ENCODE assay signal across 24 mouse cellular contexts in the genomic region with DNA sequence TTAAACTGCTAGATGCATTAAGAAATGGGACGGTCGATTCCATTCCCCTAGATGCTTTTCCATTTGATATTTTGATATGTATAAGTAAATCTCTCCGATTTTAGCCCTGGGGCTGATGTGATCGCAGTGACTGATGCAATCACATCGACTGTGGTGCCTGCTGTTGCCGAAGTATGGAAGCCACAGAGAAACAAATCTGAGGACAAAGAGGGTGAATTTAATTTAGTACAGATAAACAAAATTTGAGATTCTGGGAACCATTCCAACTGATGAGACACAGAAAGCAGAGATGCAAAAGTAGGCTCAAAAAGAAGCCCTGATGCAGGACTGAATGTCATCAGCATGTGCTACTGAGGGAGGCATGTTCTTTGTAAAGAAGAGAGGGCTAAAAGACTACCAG. TPM values are rescaled to one million over a fixed set of nuclear protein-coding genes. Genes with fewer than 3 reads are reported as not detected.
A peak's percentile ranks its signal among the peaks of the same experiment; 100 is the strongest.
DNase-seq lines count a peak whose midpoint lies in the region; ATAC-seq and TF ChIP-seq lines count a peak whose summit lies in the region.
"Had no signal": no experiment of that assay in that cellular context is flagged by ENCODE, and none has a peak within 500 bp of the region (broad histone marks: within the 10 kb centered on the region; RNA-seq: fewer than 3 reads in every experiment).

No protein-coding gene starts in this region.

- TF ChIP-seq POLR2A in liver, adult 2 months (IDR thresholded peaks at IDR 0.05; ENCODE audit: extremely low read depth, insufficient read depth, low read length), result no peak

- no peak for ATAC-seq in heart, embryonic 12.5 days (ENCODE audit: insufficient number of reproducible peaks, low FRiP score)
- ATAC-seq in liver, postnatal 0 days, result no peak
- ATAC-seq: activated CD4-positive, CD25-positive, alpha-beta regulatory T cell, adult 4 months; forebrain, embryonic 13.5 days had no signal

- 84% methylated on average over 6 of the region's 6 CpGs for WGBS in heart, embryonic 12.5 days
- WGBS in liver, adult 2 months, result 85% methylated on average over 6 of the region's 6 CpGs
- WGBS in liver, postnatal 0 days (ENCODE audit: insufficient replicate concordance), result 72% methylated on average over 6 of the region's 6 CpGs

- no peaks in the 10 kb centered on the region for H3K27me3 ChIP-seq in heart, embryonic 12.5 days (replicated peaks)
- no peaks in the 10 kb centered on the region for H3K27me3 ChIP-seq in liver, adult 2 months (ENCODE audit: control insufficient read depth, insufficient read depth, low read length)
- H3K27me3 ChIP-seq in liver, postnatal 0 days (ENCODE audit: insufficient read depth, low read length), result no peaks in the 10 kb centered on the region
- H3K27me3 ChIP-seq: embryonic facial prominence, embryonic 13.5 days; forebrain, embryonic 13.5 days; hindbrain, embryonic 12.5 days had no signal

- TF ChIP-seq EP300 in liver, postnatal 0 days (IDR thresholded peaks at IDR 0.05; ENCODE audit: low read depth), result no peak

- no peak overlapping the region for H3K9ac ChIP-seq in heart, embryonic 12.5 days
- no peak overlapping the region for H3K9ac ChIP-seq in liver, adult 2 months (ENCODE audit: low read depth, low read length)
- H3K9ac ChIP-seq in liver, postnatal 0 days (replicated peaks), result no peak overlapping the region
- H3K9ac ChIP-seq: embryonic facial prominence, embryonic 13.5 days; forebrain, embryonic 13.5 days; hindbrain, embryonic 12.5 days had no signal

- no peak overlapping the region for H3K27ac ChIP-seq in heart, embryonic 12.5 days (ENCODE audit: poor library complexity, severe bottlenecking)
- no peak overlapping the region for H3K27ac ChIP-seq in liver, adult 2 months (replicated peaks; ENCODE audit: insufficient read depth, low read depth, low read length)
- no peak overlapping the region for H3K27ac ChIP-seq in liver, postnatal 0 days (ENCODE audit: low read depth)
- H3K27ac ChIP-seq: embryonic facial prominence, embryonic 13.5 days; forebrain, embryonic 13.5 days; hindbrain, embryonic 12.5 days had no signal

- peak; percentile 33 for DNase-seq in heart, adult 11 months
- peak; percentile 19 for DNase-seq in liver, adult 2 months (ENCODE audit: extremely low read depth, low read depth, low spot score)
- no peak for DNase-seq in liver, postnatal 0 days
- DNase-seq in right cerebral cortex, adult 18-20 months, result peak; percentile 2
- DNase-seq in right cerebral cortex, postnatal 10 days (ENCODE audit: low spot score in 2 of 2), result no peak
- no peak for DNase-seq in gastrocnemius, postnatal 25 days
- DNase-seq in urinary bladder, postnatal 10 days (ENCODE audit: low spot score), result no peak
- DNase-seq: adrenal gland, adult 8-10 months; cerebellum, adult 2 months; cerebellum, postnatal 25 days; heart, postnatal 10 days; kidney, adult 18-20 months; kidney, postnatal 10 days; lung, adult 18-20 months; lung, postnatal 14 days; right cerebral cortex, postnatal 4 days; thymus, postnatal 25 days had no signal

- no peaks in the 10 kb centered on the region for H3K4me1 ChIP-seq in heart, embryonic 12.5 days (replicated peaks)
- H3K4me1 ChIP-seq in liver, adult 2 months (ENCODE audit: control insufficient read depth, insufficient read depth, low read length), result no peaks in the 10 kb centered on the region
- H3K4me1 ChIP-seq in liver, postnatal 0 days (ENCODE audit: insufficient read depth), result no peaks in the 10 kb centered on the region
- H3K4me1 ChIP-seq: embryonic facial prominence, embryonic 13.5 days; forebrain, embryonic 13.5 days; hindbrain, embryonic 12.5 days had no signal

- H3K4me3 ChIP-seq in heart, embryonic 12.5 days, result no peak overlapping the region
- no peak overlapping the region for H3K4me3 ChIP-seq in liver, adult 2 months (ENCODE audit: insufficient read depth, low read depth, low read length)
- no peak overlapping the region for H3K4me3 ChIP-seq in liver, postnatal 0 days (ENCODE audit: low read depth, low read length)
- H3K4me3 ChIP-seq: embryonic facial prominence, embryonic 13.5 days; forebrain, embryonic 13.5 days; hindbrain, embryonic 12.5 days had no signal

- TF ChIP-seq CTCF in liver, adult 2 months (IDR thresholded peaks at IDR 0.05; ENCODE audit: low read depth, low read length), result no peak
- TF ChIP-seq CTCF in liver, postnatal 0 days (IDR thresholded peaks at IDR 0.05; ENCODE audit: low read depth), result no peak

- H3K36me3 ChIP-seq in heart, embryonic 12.5 days, result no peaks in the 10 kb centered on the region
- H3K36me3 ChIP-seq in liver, adult 2 months (ENCODE audit: control insufficient read depth, insufficient read depth, low read length), result no peaks in the 10 kb centered on the region
- H3K36me3 ChIP-seq in liver, postnatal 0 days (replicated peaks; ENCODE audit: insufficient read depth, low read length), result no peaks in the 10 kb centered on the region
- H3K36me3 ChIP-seq: embryonic facial prominence, embryonic 13.5 days; hindbrain, embryonic 12.5 days had no signal

- no peaks in the 10 kb centered on the region for H3K9me3 ChIP-seq in heart, embryonic 12.5 days (replicated peaks)
- H3K9me3 ChIP-seq in liver, postnatal 0 days (ENCODE audit: low read length), result no peaks in the 10 kb centered on the region
- H3K9me3 ChIP-seq: forebrain, embryonic 13.5 days; hindbrain, embryonic 12.5 days had no signal

- no peaks in the 10 kb centered on the region for H3K79me2 ChIP-seq in liver, adult 2 months (ENCODE audit: control insufficient read depth, insufficient read depth, low read length)

- no peak overlapping the region for H3K4me2 ChIP-seq in heart, embryonic 12.5 days
- no peak overlapping the region for H3K4me2 ChIP-seq in liver, postnatal 0 days (ENCODE audit: low read depth, low read length)
- H3K4me2 ChIP-seq: embryonic facial prominence, embryonic 13.5 days; forebrain, embryonic 13.5 days; heart, embryonic 11.5 days; hindbrain, embryonic 12.5 days; liver, embryonic 11.5 days had no signal

RNA-seq across cellular contexts. Expression of gene Ankrd50, which starts 49.6 kb away (rescaled TPM):
- polyA plus RNA-seq in heart, embryonic 12.5 days (2016; fragmentation: Nextera tagmentation; extraction: Ambion mirVana), result 27.3 and 32.4 TPM in 2 replicates
- 5.4 and 7.3 TPM in 2 replicates for total RNA-seq in liver, adult 2 months (2014; rRNA removed)
- polyA plus RNA-seq in liver, adult 2 months (2012; rRNA removed), result 3.7 and 4.8 TPM in 2 replicates
- polyA plus RNA-seq in liver, postnatal 0 days (2015; fragmentation: Nextera tagmentation; extraction: Ambion mirVana), result 2.1 and 2.2 TPM in 2 replicates
- total RNA-seq in gastrocnemius, postnatal 25 days (2021), result 10 to 100 TPM in 1 of 2 experiments, 1 to 10 TPM in 1; 8.7 to 13.9 TPM

Comparison
In these comparisons a context has a peak if more than half of its experiments do, and no peak if none do; other contexts are left out.
1. DNase-seq: peak in heart, adult 11 months (single experiment), liver, adult 2 months (single experiment) and right cerebral cortex, adult 18-20 months (single experiment); none in liver, postnatal 0 days (single experiment), right cerebral cortex, postnatal 10 days (0 of 2), gastrocnemius, postnatal 25 days (single experiment) and urinary bladder, postnatal 10 days (single experiment).